Mouse (Mus musculus) ES-Bruce4 (cell line): ENCODE results near the gene Olfr60. TPM values are rescaled to one million over a fixed set of nuclear protein-coding genes. Genes with fewer than 3 reads are reported as not detected.

Source experiments
- H3K27ac ChIP-seq: 2 replicates; pipeline ENCODE4 v1.5.1; 2012; ENCODE audit warnings: low read length, inconsistent platforms; ENCODE audit not compliant: insufficient read depth
- H3K27me3 ChIP-seq: 2 replicates; pipeline ENCODE4 v1.6.1; 2012; ENCODE audit warnings: mild to moderate bottlenecking, low read length, inconsistent platforms; ENCODE audit not compliant: control insufficient read depth, poor library complexity, insufficient read depth, severe bottlenecking
- H3K36me3 ChIP-seq: 2 replicates; pipeline ENCODE4 v1.6.1; 2012; ENCODE audit warnings: inconsistent platforms, mild to moderate bottlenecking, low read length, moderate library complexity; ENCODE audit not compliant: control insufficient read depth, poor library complexity, insufficient read depth, severe bottlenecking
- H3K4me1 ChIP-seq: one replicate; pipeline ENCODE4 v1.8.1; 2011; ENCODE audit warnings: low read length; ENCODE audit not compliant: control insufficient read depth, insufficient read depth
- H3K4me3 ChIP-seq: 2 replicates; pipeline ENCODE4 v1.5.1; 2011; ENCODE audit warnings: low read depth, mild to moderate bottlenecking, low read length
- H3K9ac ChIP-seq: 2 replicates; pipeline ENCODE4 v1.6.1; 2012; ENCODE audit warnings: low read depth, mild to moderate bottlenecking, inconsistent platforms; ENCODE audit not compliant: poor library complexity, severe bottlenecking
- H3K9me3 ChIP-seq: replicated peaks from 2 replicates; pipeline ENCODE4 v1.6.1; 2012; ENCODE audit warnings: mild to moderate bottlenecking, low read length, inconsistent platforms; ENCODE audit not compliant: control insufficient read depth, poor library complexity, insufficient read depth, severe bottlenecking
- POLR2A ChIP-seq: IDR thresholded peaks from one replicate; pipeline ENCODE4 v1.8.1; 2011; ENCODE audit warnings: low read length; ENCODE audit not compliant: insufficient read depth
- polyA plus RNA-seq: library from polyadenylated mRNA; stranded (reverse); fragments of >200 nt; gene quantifications from 2 replicates; pipeline ENCODE4 v1.2.4, GENCODE M21; 2011; ENCODE audit warnings: low read depth; ENCODE audit not compliant: missing spikeins, insufficient read depth, insufficient read length

Olfr60 gene
- polyA plus RNA-seq, 1 experiment, result not detected

GRCm38 (mm10) chr7:140295746-140296145 lies 65.7 kb downstream of the Olfr60 start:
- Histone ChIP-seq H3K9me3 (no peaks in the 10 kb centered on the region), H3K4me1 (no peaks in the 10 kb centered on the region), H3K36me3 (no peaks in the 10 kb centered on the region), H3K27me3 (no peaks in the 10 kb centered on the region), H3K4me3 (no peak overlapping the region), H3K9ac (no peak overlapping the region), H3K27ac (no peak overlapping the region)
- no peak for TF ChIP-seq POLR2A

Other genes with a start within 250 kb of the Olfr60 start
- 19.6 and 21.4 TPM in 2 replicates for gene Paox, start 245.9 kb downstream of the Olfr60 start, polyA plus RNA-seq
- 107 and 109 TPM in 2 replicates for gene Echs1, start 245.2 kb downstream of the Olfr60 start, polyA plus RNA-seq
- gene Mtg1, start 224.1 kb downstream of the Olfr60 start, polyA plus RNA-seq, result 43.2 and 44.0 TPM in 2 replicates
- 0.24 TPM in 1 of 2 replicates, not detected in the other for gene Sprn, start 206.8 kb downstream of the Olfr60 start, polyA plus RNA-seq
- not detected in 2 replicates for gene Olfr522, start 196.9 kb downstream of the Olfr60 start, polyA plus RNA-seq
- not detected in 2 replicates for gene Olfr523, start 188.5 kb downstream of the Olfr60 start, polyA plus RNA-seq
- not detected in 2 replicates for gene Olfr524, start 155.7 kb downstream of the Olfr60 start, polyA plus RNA-seq
- not detected in 2 replicates for gene Cd163l1, start 143.4 kb downstream of the Olfr60 start, polyA plus RNA-seq
- gene 5830411N06Rik, start 114.4 kb downstream of the Olfr60 start, polyA plus RNA-seq, result not detected in 2 replicates
- not detected in 2 replicates for gene Olfr525, start 40.8 kb downstream of the Olfr60 start, polyA plus RNA-seq
- gene Olfr527, start 27.7 kb downstream of the Olfr60 start, polyA plus RNA-seq, result not detected in 2 replicates
- not detected in 2 replicates for gene Olfr530, start 14.7 kb upstream of the Olfr60 start, polyA plus RNA-seq
- gene Olfr531, start 41.2 kb upstream of the Olfr60 start, polyA plus RNA-seq, result not detected in 2 replicates
- not detected in 2 replicates for gene Olfr532, start 60.0 kb upstream of the Olfr60 start, polyA plus RNA-seq
- not detected in 2 replicates for gene Olfr533, start 101.7 kb upstream of the Olfr60 start, polyA plus RNA-seq
- gene Olfr535, start 122.5 kb upstream of the Olfr60 start, polyA plus RNA-seq, result not detected in 2 replicates
- gene Olfr536, start 145.7 kb upstream of the Olfr60 start, polyA plus RNA-seq, result 0.23 TPM in 1 of 2 replicates, not detected in the other
- not detected in 2 replicates for gene Olfr538, start 206.2 kb upstream of the Olfr60 start, polyA plus RNA-seq
- gene Olfr46, start 239.6 kb upstream of the Olfr60 start, polyA plus RNA-seq, result 0.07 TPM in 1 of 2 replicates, not detected in the other